Mouse (Mus musculus): ENCODE data around the gene Lrriq3.

DNA sequence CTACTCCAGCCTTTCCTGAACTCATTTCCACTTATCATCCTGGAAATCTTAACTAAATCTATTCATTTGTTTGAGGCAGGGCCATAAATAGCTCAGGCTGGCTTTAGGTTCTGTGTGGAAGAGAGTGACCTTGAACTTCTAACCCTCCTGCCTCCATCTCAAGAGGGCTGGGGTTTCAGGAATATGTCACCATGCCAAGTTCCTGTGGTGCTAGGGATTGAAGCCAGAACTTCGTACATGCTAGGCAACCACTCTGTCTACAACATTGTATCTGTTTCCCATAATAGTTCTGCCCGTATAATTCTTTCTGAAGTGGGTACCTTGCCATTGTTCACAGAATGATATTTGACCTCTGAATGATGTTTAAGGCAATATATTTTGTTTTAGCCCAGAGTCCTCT, 95.6 kb downstream of the Lrriq3 start:
- TF ChIP-seq GATA1 (IDR thresholded peaks at IDR 0.05; ENCODE audit: borderline replicate concordance, low read length) (no peak), FLI1 (IDR thresholded peaks at IDR 0.05; ENCODE audit: low read length) (no peak)

Data from megakaryocyte, embryonic 14.5 days (primary cell).